Mouse (Mus musculus) 416B (cell line): ENCODE results near the gene Rnf31.

ENCODE experiments used
- DNase-seq: peaks from one replicate; pipeline ENCODE4 v3.0.0; 2011; ENCODE audit warnings: low read depth

Rnf31 gene

GRCm38 (mm10) chr14:55651528-55651927 is 60.0 kb downstream of the Rnf31 start:
- DNase-seq: no peak
